Mouse (Mus musculus): Measurements from ENCODE around the gene Kif5a.

Kif5a gene

DNA sequence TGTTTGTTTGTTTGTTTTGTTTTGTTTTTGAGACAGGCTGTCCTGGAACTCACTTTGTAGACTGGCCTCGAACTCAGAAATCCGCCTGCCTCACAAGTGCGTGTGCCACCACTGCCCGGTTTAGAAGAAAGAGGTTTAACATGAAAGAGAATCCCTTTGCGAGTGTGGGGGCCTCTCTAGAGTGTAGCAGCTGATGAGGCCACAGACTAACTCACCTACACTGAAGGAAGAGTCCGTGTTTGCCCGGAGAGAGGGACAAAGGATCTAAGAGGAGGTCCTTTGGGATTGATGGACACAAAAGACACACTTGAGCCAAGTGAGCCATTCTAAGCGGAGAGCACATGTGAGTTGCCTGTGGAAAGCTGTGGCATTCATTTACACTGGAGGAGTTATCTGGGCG is 85.9 kb downstream of the Kif5a start:
- no peak for DNase-seq (ENCODE audit: low read depth, low spot score)

DNA sequence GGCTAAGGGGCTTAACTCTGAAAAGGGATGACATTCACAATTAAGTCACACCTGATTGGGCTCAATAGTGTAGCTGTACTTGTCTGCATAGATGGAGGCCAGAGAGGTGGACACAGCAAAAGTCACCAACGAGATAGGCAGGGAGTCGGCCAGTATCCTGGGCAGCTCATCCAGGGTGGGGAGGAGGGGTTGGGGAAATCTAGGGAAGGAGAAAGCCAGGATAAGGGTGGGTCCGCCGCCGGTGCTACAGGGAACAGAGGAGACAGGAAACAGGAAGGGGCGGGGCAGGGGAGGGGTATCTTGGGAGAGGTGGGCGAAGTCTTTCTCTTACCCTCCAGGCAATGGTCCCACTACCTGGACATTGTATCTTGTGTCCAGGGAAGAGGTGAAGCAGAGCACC is 86.4 kb downstream of the Kif5a start:
- DNase-seq (ENCODE audit: low read depth, low spot score): no peak

DNA sequence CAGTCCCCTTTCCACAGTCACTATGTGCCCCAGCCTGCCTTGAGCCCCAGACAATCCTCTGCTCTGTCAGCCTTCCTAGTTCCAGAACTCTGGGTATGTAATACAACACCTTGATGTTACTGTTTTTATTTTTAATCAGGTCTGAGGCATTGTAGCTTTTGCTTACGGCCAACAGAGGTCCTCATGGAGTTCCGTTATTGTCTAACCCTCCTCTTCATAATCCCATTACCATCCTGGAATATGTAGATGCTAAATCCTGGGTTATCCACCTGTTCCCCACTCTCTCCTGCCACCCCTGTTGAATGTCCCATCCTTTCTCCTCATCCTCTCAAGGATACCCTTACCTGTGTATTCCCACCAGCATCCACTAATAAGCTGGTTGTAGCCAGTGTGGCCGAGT is 86.9 kb downstream of the Kif5a start:
- DNase-seq (ENCODE audit: low read depth, low spot score): no peak
